Mouse (Mus musculus) limb, embryonic 12.5 days (tissue): ENCODE measurements around the gene Kcnk2. TPM values are rescaled to one million over a fixed set of nuclear protein-coding genes. Genes with fewer than 3 reads are reported as not detected.

Source experiments
- ATAC-seq: fragments of 200-750 bp; cut with Nextera tagmentation; 2 replicates; pipeline ENCODE4 v1.8.0; 2017; ENCODE audit warnings: low read depth, moderate TSS enrichment; ENCODE audit not compliant: insufficient number of reproducible peaks, insufficient read depth, low FRiP score, low TSS enrichment
- H3K27ac ChIP-seq: fragments of 300-500 bp; sonication (generic); 2 replicates; pipeline ENCODE4 v1.5.1; 2016; ENCODE audit warnings: mild to moderate bottlenecking, moderate library complexity
- H3K27me3 ChIP-seq: fragments of 300-500 bp; sonication (generic); 2 replicates; pipeline ENCODE4 v1.6.1; 2016; ENCODE audit warnings: mild to moderate bottlenecking, moderate library complexity
- H3K36me3 ChIP-seq: fragments of 300-500 bp; sonication (generic); 2 replicates; pipeline ENCODE4 v1.6.1; 2016; ENCODE audit warnings: mild to moderate bottlenecking, moderate library complexity
- H3K4me1 ChIP-seq: fragments of 300-500 bp; sonication (generic); replicated peaks from 2 replicates; pipeline ENCODE4 v1.6.1; 2016
- H3K4me2 ChIP-seq: fragments of 300-500 bp; sonication (generic); 2 replicates; pipeline ENCODE4 v1.6.1; 2016; ENCODE audit warnings: mild to moderate bottlenecking, moderate library complexity
- H3K4me3 ChIP-seq: fragments of 300-500 bp; sonication (generic); replicated peaks from 2 replicates; pipeline ENCODE4 v1.5.1; 2016; ENCODE audit warnings: mild to moderate bottlenecking
- H3K9ac ChIP-seq: fragments of 300-500 bp; sonication (generic); replicated peaks from 2 replicates; pipeline ENCODE4 v1.6.1; 2016; ENCODE audit warnings: mild to moderate bottlenecking, moderate library complexity
- H3K9me3 ChIP-seq: fragments of 300-500 bp; sonication (generic); 2 replicates; pipeline ENCODE4 v1.6.1; 2016; ENCODE audit warnings: mild to moderate bottlenecking, moderate library complexity
- WGBS: fragments of 180-500 bp; shearing (Covaris S2); methylation state at CpG from one replicate; pipeline ENCODE4 v1.1.7; 2016; 5-methylcytosine and 5-hydroxymethylcytosine counted together
- polyA plus RNA-seq: library from polyadenylated mRNA; unstranded; fragments of >200 nt; fragmentation: Nextera tagmentation; extraction: Ambion mirVana; gene quantifications from 2 replicates; pipeline ENCODE4 v1.2.1, GENCODE M21; 2016

The Kcnk2 gene
- polyA plus RNA-seq, 1 experiment from 2014 or later, result 3.9 TPM

- Histone ChIP-seq H3K27me3 (no peaks in the 10 kb centered on the region), H3K4me1 (peaks cover 23% of the 10 kb centered on the region), H3K9me3 (no peaks in the 10 kb centered on the region), H3K4me3 (no peak overlapping the region), H3K4me2 (peak overlapping the region; percentile 47), H3K27ac (0 out of 2 replicates have a peak overlapping the region, but pooled peaks have one; percentile 12), H3K9ac (no peak overlapping the region), H3K36me3 (no peaks in the 10 kb centered on the region)
- no peak for ATAC-seq
- WGBS, result 44% methylated on average over 4 of the region's 4 CpGs
Observed at GRCm38 (mm10) chr1:189403139-189403538, 1.1 kb upstream of the Kcnk2 start.

GRCm38 (mm10) chr1:189386848-189387247, 15.2 kb downstream of the Kcnk2 start:
- H3K4me1 ChIP-seq, result no peaks in the 10 kb centered on the region
- no peak overlapping the region for H3K4me2 ChIP-seq
- no peaks in the 10 kb centered on the region for H3K36me3 ChIP-seq
- H3K4me3 ChIP-seq, result no peak overlapping the region
- WGBS, result 92% methylated on average over 10 of the region's 10 CpGs
- no peak for ATAC-seq
- H3K27me3 ChIP-seq, result no peaks in the 10 kb centered on the region
- H3K9me3 ChIP-seq, result no peaks in the 10 kb centered on the region
- no peak overlapping the region for H3K27ac ChIP-seq
- no peak overlapping the region for H3K9ac ChIP-seq

GRCm38 (mm10) chr1:189386141-189386540, 15.9 kb downstream of the Kcnk2 start:
- no peak overlapping the region for H3K27ac ChIP-seq
- H3K9ac ChIP-seq, result no peak overlapping the region
- no peak for ATAC-seq
- H3K4me2 ChIP-seq, result no peak overlapping the region
- H3K27me3 ChIP-seq, result no peaks in the 10 kb centered on the region
- no peaks in the 10 kb centered on the region for H3K9me3 ChIP-seq
- H3K36me3 ChIP-seq, result no peaks in the 10 kb centered on the region
- 88% methylated on average over 2 of the region's 2 CpGs for WGBS
- H3K4me3 ChIP-seq, result no peak overlapping the region
- H3K4me1 ChIP-seq, result no peaks in the 10 kb centered on the region

GRCm38 (mm10) chr1:189367722-189368121, 34.4 kb downstream of the Kcnk2 start:
- Histone ChIP-seq H3K4me3 (no peak overlapping the region), H3K27ac (no peak overlapping the region), H3K4me2 (no peak overlapping the region), H3K9ac (no peak overlapping the region), H3K4me1 (no peaks in the 10 kb centered on the region), H3K36me3 (no peaks in the 10 kb centered on the region), H3K27me3 (no peaks in the 10 kb centered on the region), H3K9me3 (no peaks in the 10 kb centered on the region)
- no peak for ATAC-seq
- 85% methylated on average over 4 of the region's 4 CpGs for WGBS

GRCm38 (mm10) chr1:189364188-189364587, 37.9 kb downstream of the Kcnk2 start:
- Histone ChIP-seq H3K4me1 (no peaks in the 10 kb centered on the region), H3K27me3 (no peaks in the 10 kb centered on the region), H3K36me3 (no peaks in the 10 kb centered on the region), H3K4me2 (no peak overlapping the region), H3K9me3 (no peaks in the 10 kb centered on the region), H3K27ac (no peak overlapping the region), H3K4me3 (no peak overlapping the region), H3K9ac (no peak overlapping the region)
- no peak for ATAC-seq
- WGBS, result 77% methylated on average over 5 of the region's 5 CpGs

- H3K4me2 ChIP-seq, result no peak overlapping the region
- WGBS, result 73% methylated on average over 6 of the region's 6 CpGs
- H3K36me3 ChIP-seq, result no peaks in the 10 kb centered on the region
- no peaks in the 10 kb centered on the region for H3K27me3 ChIP-seq
- H3K9ac ChIP-seq, result no peak overlapping the region
- no peaks in the 10 kb centered on the region for H3K9me3 ChIP-seq
- no peak overlapping the region for H3K4me3 ChIP-seq
- H3K27ac ChIP-seq, result no peak overlapping the region
- no peaks in the 10 kb centered on the region for H3K4me1 ChIP-seq
- ATAC-seq, result no peak
Observed at GRCm38 (mm10) chr1:189362579-189362978, 39.5 kb downstream of the Kcnk2 start.

GRCm38 (mm10) chr1:189359699-189360098, 42.4 kb downstream of the Kcnk2 start:
- no peak overlapping the region for H3K27ac ChIP-seq
- ATAC-seq, result no peak
- H3K9ac ChIP-seq, result no peak overlapping the region
- no peaks in the 10 kb centered on the region for H3K4me1 ChIP-seq
- H3K36me3 ChIP-seq, result no peaks in the 10 kb centered on the region
- no peaks in the 10 kb centered on the region for H3K27me3 ChIP-seq
- no peak overlapping the region for H3K4me2 ChIP-seq
- H3K4me3 ChIP-seq, result no peak overlapping the region
- WGBS, result 73% methylated on average over 4 of the region's 4 CpGs
- no peaks in the 10 kb centered on the region for H3K9me3 ChIP-seq

- H3K4me3 ChIP-seq, result no peak overlapping the region
- no peak for ATAC-seq
- 61% methylated on average over 1 of the region's 1 CpGs for WGBS
Observed at GRCm38 (mm10) chr1:189353887-189354286, 48.2 kb downstream of the Kcnk2 start.

GRCm38 (mm10) chr1:189351804-189352203, 50.3 kb downstream of the Kcnk2 start:
- Histone ChIP-seq H3K27ac (no peak overlapping the region), H3K36me3 (no peaks in the 10 kb centered on the region), H3K27me3 (no peaks in the 10 kb centered on the region), H3K9me3 (0 out of 2 replicates have a peak, but pooled peaks cover 8% of the 10 kb centered on the region), H3K4me2 (no peak overlapping the region), H3K4me1 (no peaks in the 10 kb centered on the region), H3K9ac (no peak overlapping the region), H3K4me3 (no peak overlapping the region)
- ATAC-seq, result no peak
- 85% methylated on average over 6 of the region's 6 CpGs for whole genome bisulfite sequencing

More at GRCm38 (mm10) chr1:189353887-189354286, 48.2 kb downstream of the Kcnk2 start:
- Histone ChIP-seq H3K4me2 (no peak overlapping the region), H3K27me3 (no peaks in the 10 kb centered on the region), H3K9me3 (0 out of 2 replicates have a peak, but pooled peaks cover 5% of the 10 kb centered on the region), H3K4me1 (no peaks in the 10 kb centered on the region), H3K36me3 (no peaks in the 10 kb centered on the region), H3K27ac (no peak overlapping the region), H3K9ac (no peak overlapping the region)

- Histone ChIP-seq H3K27me3 (peaks cover 19% of the 10 kb centered on the region), H3K27ac (no peak overlapping the region), H3K9ac (no peak overlapping the region), H3K9me3 (0 out of 2 replicates have a peak, but pooled peaks cover 8% of the 10 kb centered on the region), H3K4me3 (no peak overlapping the region), H3K36me3 (no peaks in the 10 kb centered on the region), H3K4me2 (no peak overlapping the region), H3K4me1 (no peaks in the 10 kb centered on the region)
- no peak for ATAC-seq
- 87% methylated on average over 5 of the region's 5 CpGs for WGBS
Observed at GRCm38 (mm10) chr1:189349205-189349604, 52.9 kb downstream of the Kcnk2 start.

GRCm38 (mm10) chr1:189345166-189345565, 56.9 kb downstream of the Kcnk2 start:
- H3K4me3 ChIP-seq, result no peak overlapping the region
- H3K9me3 ChIP-seq, result 0 out of 2 replicates have a peak, but pooled peaks cover 8% of the 10 kb centered on the region
- no peak for ATAC-seq
- H3K27me3 ChIP-seq, result peaks cover 53% of the 10 kb centered on the region
- H3K4me2 ChIP-seq, result no peak overlapping the region
- no peak overlapping the region for H3K27ac ChIP-seq
- 67% methylated on average over 5 of the region's 5 CpGs for WGBS
- no peaks in the 10 kb centered on the region for H3K36me3 ChIP-seq
- H3K9ac ChIP-seq, result no peak overlapping the region
- H3K4me1 ChIP-seq, result peaks cover 19% of the 10 kb centered on the region
